Mouse (Mus musculus) brain, embryonic 14.5 days (tissue): ENCODE results near the gene Nmnat2.

Experiments
- CTCF ChIP-seq: fragments of 200-500 bp; IDR thresholded peaks from 2 replicates; pipeline ENCODE4 v1.5.1; 2012; ENCODE audit warnings: inconsistent platforms, mild to moderate bottlenecking, moderate library complexity, borderline replicate concordance; ENCODE audit not compliant: insufficient read depth, insufficient read length; ENCODE audit errors: extremely low read depth
- POLR2A ChIP-seq: fragments of 200-500 bp; IDR thresholded peaks from 2 replicates; pipeline ENCODE4 v1.6.1; 2012; ENCODE audit warnings: mild to moderate bottlenecking, inconsistent platforms, borderline replicate concordance; ENCODE audit not compliant: poor library complexity, insufficient read depth, insufficient read length, severe bottlenecking; ENCODE audit errors: extremely low read depth

DNA sequence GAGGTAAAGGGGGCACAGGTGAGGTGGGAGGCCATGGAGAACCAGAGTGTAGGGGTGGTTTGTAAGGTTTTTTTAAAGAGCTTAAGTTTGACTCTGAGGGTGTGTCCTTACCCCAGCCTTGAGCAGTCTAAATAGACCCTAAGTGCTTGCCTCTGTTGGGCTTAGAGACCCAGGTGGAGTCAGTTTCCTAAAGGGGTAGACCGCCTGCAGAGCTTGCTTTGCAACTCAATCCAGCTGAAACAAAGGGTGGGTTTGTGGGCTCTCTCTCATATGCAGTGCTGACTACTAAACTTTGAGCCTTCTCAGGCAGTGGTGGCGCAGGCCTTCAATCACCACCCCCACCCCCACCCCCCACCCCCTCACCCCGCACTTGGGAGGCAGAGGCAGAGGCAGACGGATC lies 11.8 kb upstream of the Nmnat2 start:
- TF ChIP-seq POLR2A, result no peak
- TF ChIP-seq CTCF, result no peak
